Mouse (Mus musculus) neutrophil, adult 65 days (primary cell): ENCODE results near the gene Zdhhc24. TPM values are rescaled to one million over a fixed set of nuclear protein-coding genes. Genes with fewer than 3 reads are reported as not detected.

ENCODE experiments used
- total RNA-seq: library from RNA; stranded (reverse); gene quantifications from 2 replicates; pipeline ENCODE4 v1.2.4, GENCODE M21; 2023

The Zdhhc24 gene
- total RNA-seq: 2.9 and 5.0 TPM in 2 replicates

GRCm38 (mm10) chr19:4878405-4879323, at the start of gene Zdhhc24:
TSS of gene Zdhhc24 (plus strand) at chr19:4878668.

GRCm38 (mm10) chr19:4839149-4839548, 39.3 kb upstream of the Zdhhc24 start, which contains the start of the genes Ccs and Ccdc87:
TSS of gene Ccs (minus strand) at chr19:4839332.
TSS of gene Ccdc87 (plus strand) at chr19:4839366.

GRCm38 (mm10) chr19:4854552-4855469, 23.7 kb upstream of the Zdhhc24 start, which contains the start of gene Ctsf:
TSS of gene Ctsf (plus strand) at chr19:4855130.

GRCm38 (mm10) chr19:4877785-4878184, 683 bp upstream of the Zdhhc24 start, which contains the start of gene Actn3:
TSS of gene Actn3 (minus strand) at chr19:4877909.

GRCm38 (mm10) chr19:4905979-4906794, 27.7 kb downstream of the Zdhhc24 start, which contains the start of gene Bbs1:
TSS of gene Bbs1 (minus strand) at chr19:4906628.

GRCm38 (mm10) chr19:4927904-4928531, 49.5 kb downstream of the Zdhhc24 start, which contains the start of gene Dpp3:
TSS of gene Dpp3 (minus strand) at chr19:4928287.

Other genes with a start within 250 kb of the Zdhhc24 start
- not detected in 2 replicates for gene Gm960, start 180.0 kb upstream of the Zdhhc24 start, total RNA-seq
- 0.05 TPM in 1 of 2 replicates, not detected in the other for gene Sptbn2, start 167.5 kb upstream of the Zdhhc24 start, total RNA-seq
- gene Rbm4b, start 122.2 kb upstream of the Zdhhc24 start, total RNA-seq: 10.2 and 11.6 TPM in 2 replicates
- gene Rbm4, start 84.8 kb upstream of the Zdhhc24 start, total RNA-seq: 38.2 and 43.7 TPM in 2 replicates
- gene Gm21992, start 67.1 kb upstream of the Zdhhc24 start, total RNA-seq: 11.1 and 17.9 TPM in 2 replicates
- 35.2 and 39.3 TPM in 2 replicates for gene Rbm14, start 67.0 kb upstream of the Zdhhc24 start, total RNA-seq
- gene Ccs, start 39.3 kb upstream of the Zdhhc24 start, total RNA-seq: 8.4 and 9.7 TPM in 2 replicates
- not detected in 2 replicates for gene Ccdc87, start 39.3 kb upstream of the Zdhhc24 start, total RNA-seq
- 0.92 and 1.1 TPM in 2 replicates for gene Ctsf, start 23.5 kb upstream of the Zdhhc24 start, total RNA-seq
- not detected in 2 replicates for gene Actn3, start 759 bp upstream of the Zdhhc24 start, total RNA-seq
- 0.29 TPM in 1 of 2 replicates, not detected in the other for gene Bbs1, start 28.0 kb downstream of the Zdhhc24 start, total RNA-seq
- gene Dpp3, start 49.6 kb downstream of the Zdhhc24 start, total RNA-seq: 49.8 and 60.7 TPM in 2 replicates
- gene Peli3, start 64.5 kb downstream of the Zdhhc24 start, total RNA-seq: not detected in 2 replicates
- 7.8 and 9.4 TPM in 2 replicates for gene Mrpl11, start 83.5 kb downstream of the Zdhhc24 start, total RNA-seq
- not detected in 2 replicates for gene Npas4, start 111.6 kb downstream of the Zdhhc24 start, total RNA-seq
- gene Slc29a2, start 145.2 kb downstream of the Zdhhc24 start, total RNA-seq: 0.88 and 2.3 TPM in 2 replicates
- 3.5 and 3.9 TPM in 2 replicates for gene B4gat1, start 160.2 kb downstream of the Zdhhc24 start, total RNA-seq
- 0.32 TPM in 1 of 2 replicates, not detected in the other for gene AC124502.3, start 160.2 kb downstream of the Zdhhc24 start, total RNA-seq
- 48.6 and 55.1 TPM in 2 replicates for gene Brms1, start 162.7 kb downstream of the Zdhhc24 start, total RNA-seq
- 1.6 and 3.1 TPM in 2 replicates for gene Rin1, start 171.8 kb downstream of the Zdhhc24 start, total RNA-seq
- not detected in 2 replicates for gene Cd248, start 189.4 kb downstream of the Zdhhc24 start, total RNA-seq
- gene Tmem151a, start 206.9 kb downstream of the Zdhhc24 start, total RNA-seq: 0.13 and 0.14 TPM in 2 replicates
- gene Yif1a, start 209.9 kb downstream of the Zdhhc24 start, total RNA-seq: 10.0 and 14.1 TPM in 2 replicates
- gene Cnih2, start 219.9 kb downstream of the Zdhhc24 start, total RNA-seq: 0.93 and 1.0 TPM in 2 replicates
- gene Rab1b, start 228.4 kb downstream of the Zdhhc24 start, total RNA-seq: 130 and 138 TPM in 2 replicates
- 10.9 and 15.3 TPM in 2 replicates for gene Klc2, start 239.9 kb downstream of the Zdhhc24 start, total RNA-seq